Mouse (Mus musculus) heart, adult 18-20 months (tissue): ENCODE measurements around the gene Plrg1. TPM values are rescaled to one million over a fixed set of nuclear protein-coding genes. Genes with fewer than 3 reads are reported as not detected.
A peak's percentile ranks its signal among the peaks of the same experiment; 100 is the strongest.

ENCODE experiments used
- DNase-seq, 2 experiments: peaks; one replicate each; pipeline ENCODE4 v3.0.0; 2021 to 2022; ENCODE audit warnings: mixed read lengths in 1 of 2
- long read RNA-seq, 2 experiments: library from polyadenylated mRNA; stranded (forward); transcript quantifications; one replicate each; pipeline ENCODE4 v2.0.0; 2021
- total RNA-seq, 2 experiments: library from RNA; stranded (reverse); gene quantifications; 2 replicates each; pipeline ENCODE4 v1.2.3; 2021

The Plrg1 gene
- 10 to 100 TPM; 26.8 to 29.4 TPM for total RNA-seq
- long read RNA-seq, experiment 1, transcript Plrg1-204 (15 exons, 1,851 nt), result major isoform, 18 of 19 reads
- long read RNA-seq, experiment 1, partial matches to known transcripts, result 0 of 19 reads
- long read RNA-seq, experiment 1, other reads (novel, unspliced or antisense), result 0 of 19 reads
- long read RNA-seq, experiment 2, transcript Plrg1-204 (15 exons, 1,851 nt), result major isoform, 21 of 23 reads
- long read RNA-seq, experiment 2, partial matches to known transcripts, result 0 of 23 reads
- long read RNA-seq, experiment 2, other reads (novel, unspliced or antisense), result 2 of 23 reads

DNA sequence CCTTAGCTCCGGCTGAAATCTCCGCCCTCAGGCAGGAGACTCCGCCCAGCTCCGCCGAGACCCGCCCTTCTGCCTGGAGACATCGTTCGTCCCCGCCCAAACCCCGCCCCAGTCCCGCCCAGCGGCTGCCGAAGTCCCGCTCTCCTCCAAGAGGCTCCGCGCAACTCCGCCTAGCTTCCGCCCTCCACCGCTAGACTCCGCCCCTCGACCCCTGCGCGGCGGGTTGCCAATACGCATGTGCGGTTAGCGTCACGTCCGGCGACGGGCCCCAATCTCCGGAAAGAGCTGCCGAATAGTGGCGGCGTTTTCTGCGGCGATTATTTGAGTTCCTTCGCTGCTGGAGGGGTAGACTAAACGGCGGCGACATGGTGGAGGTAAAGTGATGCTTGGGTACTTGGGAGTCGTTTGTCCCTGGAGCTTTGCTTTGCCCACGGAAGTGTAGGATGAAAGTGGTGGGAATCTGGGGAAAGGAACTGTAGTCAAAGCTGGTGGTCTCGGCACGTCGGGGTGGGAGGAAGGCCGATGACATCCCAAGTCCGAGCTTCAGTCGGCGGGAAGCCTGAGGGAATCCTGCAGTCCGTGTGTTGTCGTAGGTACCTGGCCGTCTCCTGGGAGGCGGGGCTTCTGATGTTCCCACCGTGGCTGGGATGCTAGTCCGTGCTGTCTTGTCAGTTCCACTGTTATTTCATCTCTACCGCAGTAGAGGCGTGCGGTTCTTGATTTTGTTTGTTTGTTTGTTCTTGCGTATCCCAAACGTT, at the start of gene Plrg1:
TSS of gene Plrg1 (plus strand) at position 242 of the 758 bp plus-strand sequence.
- DNase-seq, result peak; percentile 99

GRCm38 (mm10) chr3:83007557-83007956, 47.8 kb upstream of the Plrg1 start, which contains the start of gene Fgg:
TSS of gene Fgg (plus strand) at chr3:83007724.
- DNase-seq, result no peak

DNA sequence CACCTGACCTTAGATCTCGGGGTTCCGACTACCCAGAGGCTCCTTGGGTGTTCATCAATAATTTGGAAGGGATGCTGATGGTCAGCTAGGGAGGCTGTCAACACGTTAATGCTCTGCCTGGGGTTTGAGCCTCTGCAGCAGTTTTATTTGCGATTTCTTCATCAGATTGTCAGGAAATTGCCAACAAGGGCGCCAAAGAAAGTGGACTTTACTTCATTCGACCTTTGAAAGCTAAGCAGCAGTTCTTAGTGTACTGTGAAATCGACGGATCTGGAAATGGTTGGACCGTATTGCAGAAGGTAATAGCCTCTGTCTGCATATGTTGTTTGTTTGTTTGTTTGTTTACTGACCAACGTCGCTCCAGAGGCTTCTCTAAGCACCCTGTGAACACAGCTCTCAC, 45.0 kb upstream of the Plrg1 start:
- no peak for DNase-seq

DNA sequence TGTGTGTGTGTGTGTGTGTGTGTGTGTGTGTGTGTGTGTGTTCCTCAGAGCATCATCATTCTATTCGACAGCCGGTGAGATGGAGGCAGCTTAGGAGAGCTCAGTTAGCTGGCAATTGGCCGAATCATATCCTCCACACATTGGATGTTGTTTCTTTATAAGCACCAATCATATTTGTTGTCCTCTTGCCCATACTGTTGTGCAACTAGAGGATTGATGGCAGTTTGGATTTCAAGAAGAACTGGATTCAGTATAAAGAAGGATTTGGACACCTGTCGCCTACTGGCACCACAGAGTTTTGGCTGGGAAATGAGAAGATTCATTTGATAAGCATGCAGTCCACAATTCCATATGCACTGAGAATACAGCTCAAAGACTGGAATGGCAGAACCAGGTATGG, 44.2 kb upstream of the Plrg1 start:
- DNase-seq, result no peak

DNA sequence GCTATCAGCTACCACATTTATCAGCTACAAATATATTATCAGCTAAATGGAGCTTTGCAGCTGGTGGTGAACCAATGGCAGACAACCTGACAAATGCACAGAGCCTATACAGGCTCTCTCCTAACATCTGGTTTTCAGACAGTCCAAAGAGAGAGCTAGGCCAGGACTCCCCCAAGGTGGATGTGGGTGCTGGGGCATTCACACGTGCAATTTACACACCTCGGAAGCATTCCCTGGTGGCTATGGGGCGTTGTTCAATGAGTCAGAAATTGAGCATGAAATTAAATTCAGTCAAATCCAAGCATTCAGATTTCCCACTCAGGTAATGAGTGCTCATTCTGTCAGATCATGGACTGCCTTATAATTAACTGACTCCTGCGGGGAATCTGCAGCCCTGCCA, 43.8 kb upstream of the Plrg1 start:
- DNase-seq, result no peak

DNA sequence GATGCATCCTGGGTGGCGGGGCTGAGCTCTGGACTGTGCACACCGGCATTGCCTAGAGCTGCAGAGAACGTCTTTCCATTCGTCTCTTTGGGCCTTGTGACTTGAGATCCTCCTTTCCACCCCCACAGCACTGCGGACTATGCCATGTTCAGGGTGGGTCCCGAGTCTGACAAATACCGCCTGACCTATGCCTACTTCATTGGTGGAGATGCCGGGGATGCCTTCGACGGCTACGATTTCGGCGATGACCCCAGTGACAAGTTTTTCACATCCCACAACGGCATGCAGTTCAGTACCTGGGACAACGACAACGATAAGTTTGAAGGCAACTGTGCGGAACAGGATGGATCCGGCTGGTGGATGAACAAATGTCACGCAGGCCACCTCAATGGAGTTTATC, 42.7 kb upstream of the Plrg1 start:
- no peak for DNase-seq

- DNase-seq, result no peak
Measured at GRCm38 (mm10) chr3:83013951-83014350, 41.4 kb upstream of the Plrg1 start.

GRCm38 (mm10) chr3:83016236-83016635, 39.1 kb upstream of the Plrg1 start:
- DNase-seq, result no peak

- DNase-seq, result no peak
Measured at GRCm38 (mm10) chr3:83020387-83020786, 34.9 kb upstream of the Plrg1 start.

GRCm38 (mm10) chr3:83021176-83021575, 34.1 kb upstream of the Plrg1 start:
- no peak for DNase-seq

GRCm38 (mm10) chr3:83025036-83025435, 30.3 kb upstream of the Plrg1 start:
- no peak for DNase-seq

GRCm38 (mm10) chr3:83025475-83026301, 29.6 kb upstream of the Plrg1 start, which contains the start of gene Fga:
TSS of gene Fga (plus strand) at chr3:83026076.
- no peak for DNase-seq

GRCm38 (mm10) chr3:83027546-83028251, 27.6 kb upstream of the Plrg1 start:
- DNase-seq, result no peak

GRCm38 (mm10) chr3:83030331-83030730, 25.0 kb upstream of the Plrg1 start:
- DNase-seq, result no peak

GRCm38 (mm10) chr3:83032746-83033308, 22.5 kb upstream of the Plrg1 start:
- no peak for DNase-seq

GRCm38 (mm10) chr3:83033801-83034200, 21.5 kb upstream of the Plrg1 start:
- no peak for DNase-seq

DNA sequence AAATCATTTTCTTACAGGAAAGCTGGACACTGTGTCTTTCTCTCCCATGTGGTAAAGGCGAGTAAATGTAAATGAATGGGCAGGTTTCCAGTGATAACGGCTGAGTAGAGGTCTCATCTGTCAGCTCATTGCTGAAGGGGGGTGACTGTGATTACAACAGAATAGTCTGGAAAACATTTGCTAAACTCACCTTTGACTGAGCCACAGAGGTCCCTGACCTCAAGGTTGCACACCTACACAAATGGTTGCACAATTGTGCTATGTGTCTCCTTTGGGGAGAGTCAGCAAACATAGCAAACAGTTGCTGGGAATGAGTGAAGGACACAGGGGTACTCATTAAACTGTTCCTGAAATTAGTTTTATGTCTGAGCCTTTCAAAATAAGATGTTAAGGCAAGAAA, 16.5 kb upstream of the Plrg1 start:
- DNase-seq, result no peak

GRCm38 (mm10) chr3:83039666-83040065, 15.7 kb upstream of the Plrg1 start:
- DNase-seq, result no peak

DNA sequence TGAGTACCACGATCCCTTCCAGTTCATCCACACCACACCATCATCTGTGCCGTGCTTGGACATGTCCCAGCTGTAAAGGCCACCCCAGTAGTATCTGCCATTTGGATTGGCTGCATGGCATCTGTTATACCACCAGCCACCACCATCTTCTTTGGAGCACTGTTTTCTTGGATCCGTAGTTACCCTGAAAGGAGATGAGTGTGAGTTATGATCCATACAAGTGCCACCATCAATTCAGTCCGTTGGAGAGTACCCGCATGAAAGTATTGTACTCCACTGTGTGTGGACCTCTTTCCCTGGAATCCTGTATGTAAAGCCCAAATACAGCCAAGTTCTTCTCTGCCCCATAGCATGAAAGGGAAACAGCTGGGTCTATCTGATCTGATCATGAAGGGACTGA, 12.9 kb upstream of the Plrg1 start:
- no peak for DNase-seq

DNA sequence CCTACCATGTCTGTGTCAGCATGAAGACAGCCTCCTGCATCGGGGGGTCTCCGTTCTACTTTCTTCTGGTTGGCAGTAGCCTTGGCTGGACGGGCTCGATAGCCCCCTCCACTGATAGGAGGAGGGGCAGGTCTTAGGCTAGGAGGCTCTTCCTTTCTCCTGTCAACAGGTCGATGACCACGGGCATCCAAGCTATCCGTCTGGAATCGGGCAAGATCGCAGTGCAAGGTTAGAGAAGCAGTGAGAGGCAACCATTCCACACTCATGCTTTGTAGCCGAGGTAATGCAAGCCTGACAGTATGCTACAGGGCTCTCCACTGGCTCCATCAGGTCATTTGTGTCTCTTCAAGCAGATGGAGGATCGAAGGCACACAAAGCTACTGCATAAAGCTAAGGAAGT, 8.7 kb upstream of the Plrg1 start:
- no peak for DNase-seq

GRCm38 (mm10) chr3:83049680-83050079, 5.6 kb upstream of the Plrg1 start, which contains the start of gene Fgb:
TSS of gene Fgb (minus strand) at chr3:83049863.
- no peak for DNase-seq

GRCm38 (mm10) chr3:83050661-83051060, 4.7 kb upstream of the Plrg1 start:
- DNase-seq, result no peak
